Mouse (Mus musculus): ENCODE results near the gene Garnl3.

DNA sequence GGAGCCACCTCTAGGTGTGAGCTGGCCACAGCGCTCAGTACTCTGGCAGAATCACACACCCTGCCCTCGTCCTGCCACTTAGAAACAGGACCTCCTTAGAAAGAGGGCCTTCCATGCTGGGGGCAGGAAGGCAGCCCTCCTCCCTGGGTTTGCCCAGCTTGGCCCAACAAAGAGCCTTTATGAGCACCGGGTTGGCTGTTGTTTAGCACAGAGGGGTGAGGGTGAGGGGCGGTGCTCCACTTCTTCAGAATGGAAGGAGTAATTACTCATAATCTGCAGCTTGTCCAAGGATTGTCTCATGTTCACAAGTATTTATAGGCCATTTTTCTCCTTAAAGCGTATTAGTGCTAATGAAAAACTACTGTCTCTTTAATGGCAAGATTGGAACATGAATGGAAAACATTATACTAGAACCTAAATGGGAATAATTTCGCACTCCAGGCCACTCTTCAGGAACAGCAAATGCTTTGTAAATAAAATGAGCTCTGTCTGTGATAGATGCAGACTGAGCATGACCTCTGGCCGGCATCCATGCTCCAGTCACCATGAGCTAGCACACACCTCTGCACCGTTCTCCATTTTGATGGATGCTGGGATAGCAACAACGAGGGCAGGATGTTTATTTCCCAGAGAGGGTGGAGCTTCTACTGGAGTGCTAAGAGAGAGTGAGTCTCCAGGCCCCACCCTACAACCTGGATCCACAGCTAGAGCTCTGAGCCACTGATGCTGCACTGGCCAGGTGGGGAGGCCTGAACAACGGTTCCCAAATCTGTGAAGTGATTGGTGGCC is 39.5 kb upstream of the Garnl3 start:
- TF ChIP-seq POLR2A (IDR thresholded peaks at IDR 0.05; ENCODE audit: borderline replicate concordance, extremely low read depth, insufficient read depth, insufficient read length, poor library complexity, severe bottlenecking), result no peak
- no peak for TF ChIP-seq CTCF (IDR thresholded peaks at IDR 0.05; ENCODE audit: borderline replicate concordance, extremely low read depth, insufficient read depth, insufficient read length)
